Mouse (Mus musculus) embryonic fibroblast, embryonic 13.5 days (primary cell): ENCODE data around the gene Rac1. TPM values are rescaled to one million over a fixed set of nuclear protein-coding genes. Genes with fewer than 3 reads are reported as not detected.

ENCODE experiments used
- H3K27ac ChIP-seq: 2 replicates; pipeline ENCODE4 v1.5.1; 2012; ENCODE audit warnings: low read length, control low read depth, inconsistent platforms; ENCODE audit not compliant: insufficient read depth
- H3K4me1 ChIP-seq: 2 replicates; pipeline ENCODE4 v1.6.1; 2011; ENCODE audit warnings: low read length; ENCODE audit not compliant: control insufficient read depth, insufficient read depth
- H3K4me3 ChIP-seq: 2 replicates; pipeline ENCODE4 v1.5.1; 2011; ENCODE audit warnings: mild to moderate bottlenecking, control low read depth, low read length; ENCODE audit not compliant: insufficient read depth
- CTCF ChIP-seq: IDR thresholded peaks from 2 replicates; pipeline ENCODE4 v1.5.1; 2011; ENCODE audit warnings: mild to moderate bottlenecking, control low read depth, low read length, moderate library complexity, borderline replicate concordance; ENCODE audit not compliant: insufficient read depth
- POLR2A ChIP-seq: IDR thresholded peaks from 2 replicates; pipeline ENCODE4 v1.6.1; 2011; ENCODE audit warnings: low read depth, mild to moderate bottlenecking, control low read depth, low read length, moderate library complexity
- polyA plus RNA-seq: library from polyadenylated mRNA; stranded (reverse); fragments of >200 nt; gene quantifications from 2 replicates; pipeline ENCODE4 v1.2.4, GENCODE M21; 2011; ENCODE audit warnings: low read depth; ENCODE audit not compliant: missing spikeins, insufficient read length

The Rac1 gene
- polyA plus RNA-seq, 1 experiment = 474 TPM

DNA sequence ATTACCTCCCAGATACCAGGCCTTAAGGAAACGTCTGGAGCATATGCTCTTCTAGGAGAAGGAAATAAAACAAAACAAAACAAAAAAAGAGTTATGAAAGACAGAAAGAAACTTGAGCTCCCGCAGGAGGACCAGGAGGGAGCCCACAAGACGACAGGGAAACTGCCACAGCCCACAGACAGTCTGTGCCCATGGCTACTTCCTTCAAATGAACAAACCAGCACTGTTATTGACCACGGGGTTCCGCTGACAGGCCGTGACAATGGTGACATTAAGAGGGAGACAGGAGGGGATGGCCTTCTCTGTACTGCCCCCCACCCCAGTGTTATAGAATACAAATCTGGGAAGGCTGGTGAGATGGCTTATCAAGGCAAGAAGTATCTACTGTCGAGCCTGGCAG lies 2.9 kb upstream of the Rac1 start:
- Histone ChIP-seq H3K27ac (no peak overlapping the region), H3K4me3 (no peak overlapping the region), H3K4me1 (peaks cover 2% of the 10 kb centered on the region; the same call in 1 of the 2 replicates)
- TF ChIP-seq CTCF (no peak), POLR2A (no peak)

DNA sequence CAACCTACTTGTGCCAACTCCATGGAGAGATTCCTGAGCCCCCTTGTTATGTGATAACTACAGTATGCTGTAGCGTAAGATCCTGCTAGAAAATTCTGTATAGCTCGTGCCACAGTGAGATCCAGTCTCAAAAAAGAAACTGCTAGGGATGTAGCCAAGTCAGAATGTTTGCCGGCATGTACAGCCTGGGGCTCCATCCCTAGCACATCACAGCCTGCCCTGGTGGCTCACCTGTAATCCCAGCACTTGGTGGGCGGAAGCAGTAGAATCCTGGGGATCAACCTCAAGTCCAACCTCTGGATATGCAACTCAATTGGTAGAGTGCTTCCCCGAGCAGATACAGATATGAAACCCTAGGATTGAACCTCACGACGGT lies 460 bp upstream of the Rac1 start:
- TF ChIP-seq POLR2A (no peak), CTCF (no peak)

DNA sequence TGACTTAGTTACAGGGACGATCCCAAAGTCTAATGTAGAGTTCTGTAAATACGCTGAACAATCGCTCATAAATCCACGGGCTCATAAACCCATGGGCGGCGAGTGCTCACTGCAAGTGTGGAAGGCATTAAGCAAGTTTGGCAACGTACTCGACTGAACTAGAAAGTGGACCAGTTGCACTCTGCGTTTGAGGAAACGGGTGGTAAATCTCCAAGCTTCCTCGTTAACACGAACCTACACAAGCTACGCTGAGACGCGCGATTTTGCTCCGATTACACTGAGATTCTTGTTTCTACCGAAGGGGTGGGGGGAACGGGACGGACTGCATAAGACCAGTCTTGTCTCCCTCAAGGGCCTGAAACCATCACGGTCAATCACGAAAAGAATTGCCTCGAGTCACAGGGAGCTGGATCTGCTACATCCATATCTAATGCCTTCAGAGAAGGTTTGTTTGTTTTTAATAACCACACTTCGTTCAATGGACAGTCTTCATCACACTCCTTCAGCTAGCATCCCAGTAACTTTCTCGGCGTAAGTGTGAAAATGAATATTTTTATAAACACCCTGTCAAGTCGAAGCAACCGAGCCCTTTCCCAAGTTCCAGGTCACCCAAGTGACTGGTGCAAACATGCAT lies 1.0 kb downstream of the Rac1 start:
- peak overlapping the region; percentile 64 for H3K4me3 ChIP-seq
- H3K27ac ChIP-seq = peak overlapping the region; percentile 85
- peaks cover 4% of the 10 kb centered on the region; the same call in 1 of the 2 replicates for H3K4me1 ChIP-seq
- TF ChIP-seq POLR2A (no peak), CTCF (no peak)

More for the DNA sequence above, 460 bp upstream of the Rac1 start:
- H3K4me3 ChIP-seq = peak overlapping the region; percentile 48
- peak overlapping the region; percentile 49 for H3K27ac ChIP-seq
- H3K4me1 ChIP-seq = peaks cover 4% of the 10 kb centered on the region; the same call in 1 of the 2 replicates

DNA sequence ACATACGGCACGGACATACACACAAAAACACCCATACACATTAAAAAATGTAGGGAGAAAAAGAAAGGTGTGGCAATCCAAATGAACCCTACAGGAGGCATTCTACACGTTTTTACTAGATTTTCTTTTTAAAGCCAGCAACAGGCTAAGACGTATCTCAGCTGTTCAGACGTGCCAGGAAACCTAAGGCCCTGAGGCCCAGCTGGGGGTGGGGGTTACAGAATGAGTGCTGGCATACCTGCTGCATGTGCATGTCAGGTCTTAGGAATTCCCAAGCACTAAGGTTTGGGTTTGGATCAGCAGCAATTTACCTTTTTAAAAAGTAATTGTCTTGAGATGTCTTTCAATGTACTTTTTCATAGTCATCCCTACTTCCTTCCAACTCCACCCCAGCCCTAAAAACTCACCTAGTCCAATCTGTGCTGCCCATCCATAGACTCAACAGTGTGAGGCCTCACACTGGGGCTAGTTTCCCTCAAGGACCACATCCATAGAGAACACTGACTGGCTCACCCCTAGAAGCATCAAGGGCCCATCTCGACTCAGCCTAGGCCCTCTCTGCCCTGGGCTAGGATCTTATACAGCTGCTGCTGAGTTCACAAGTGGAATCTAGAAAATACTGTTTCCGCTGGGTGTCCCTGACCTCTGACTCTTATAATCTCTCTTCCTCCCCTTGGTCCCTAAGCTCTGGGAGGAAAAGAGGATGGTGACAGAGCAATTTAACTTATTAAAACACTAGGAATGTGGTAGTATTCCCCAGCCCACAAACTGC lies 2.2 kb downstream of the Rac1 start:
- no peak for TF ChIP-seq CTCF
- no peak for TF ChIP-seq POLR2A
- H3K27ac ChIP-seq = no peak overlapping the region
- peaks cover 8% of the 10 kb centered on the region; the same call in 1 of the 2 replicates for H3K4me1 ChIP-seq
- H3K4me3 ChIP-seq = peak overlapping the region; percentile 64

DNA sequence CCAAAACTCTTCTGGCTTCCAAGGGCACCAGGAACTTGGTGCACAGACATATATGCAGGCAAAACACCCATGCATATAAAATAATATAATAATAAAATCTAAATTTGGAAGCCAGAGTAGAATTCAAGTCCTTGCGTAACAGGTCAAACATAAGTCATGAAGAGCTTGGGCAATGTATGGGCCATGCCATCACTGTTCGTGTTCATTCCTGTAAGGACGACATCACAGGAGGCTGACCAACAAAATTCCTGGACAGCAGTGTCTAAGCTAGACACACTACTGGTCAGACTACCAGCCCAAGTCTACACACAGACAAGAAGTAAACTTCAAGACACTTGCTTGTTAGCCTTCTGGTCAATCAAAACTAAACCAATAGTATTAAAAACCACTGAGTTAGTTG lies 5.0 kb downstream of the Rac1 start:
- Histone ChIP-seq H3K4me1 (peaks cover 25% of the 10 kb centered on the region), H3K4me3 (no peak overlapping the region), H3K27ac (no peak overlapping the region)
- no peak for TF ChIP-seq CTCF
- no peak for TF ChIP-seq POLR2A

DNA sequence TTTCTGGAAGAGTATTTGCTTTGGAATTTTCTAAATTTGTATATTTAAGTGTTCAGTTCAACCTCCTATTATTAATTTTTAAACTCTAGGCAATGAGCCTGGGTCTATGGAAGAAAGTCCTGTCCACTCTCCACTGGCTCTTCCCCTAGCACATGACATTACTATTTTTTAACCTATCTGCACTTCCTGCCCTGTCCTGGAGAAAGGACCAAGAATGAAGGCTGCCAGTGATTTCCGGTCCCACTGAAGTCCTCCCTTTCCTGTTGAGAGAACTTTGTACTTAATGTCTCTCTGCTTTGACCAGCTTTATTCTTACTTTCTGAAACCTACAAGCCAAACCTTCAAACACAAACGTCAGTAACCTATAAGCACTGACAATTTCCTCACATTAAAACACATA lies 7.4 kb downstream of the Rac1 start:
- no peak for TF ChIP-seq POLR2A
- TF ChIP-seq CTCF = no peak
- no peak overlapping the region for H3K4me3 ChIP-seq
- peaks cover 31% of the 10 kb centered on the region for H3K4me1 ChIP-seq
- no peak overlapping the region for H3K27ac ChIP-seq

DNA sequence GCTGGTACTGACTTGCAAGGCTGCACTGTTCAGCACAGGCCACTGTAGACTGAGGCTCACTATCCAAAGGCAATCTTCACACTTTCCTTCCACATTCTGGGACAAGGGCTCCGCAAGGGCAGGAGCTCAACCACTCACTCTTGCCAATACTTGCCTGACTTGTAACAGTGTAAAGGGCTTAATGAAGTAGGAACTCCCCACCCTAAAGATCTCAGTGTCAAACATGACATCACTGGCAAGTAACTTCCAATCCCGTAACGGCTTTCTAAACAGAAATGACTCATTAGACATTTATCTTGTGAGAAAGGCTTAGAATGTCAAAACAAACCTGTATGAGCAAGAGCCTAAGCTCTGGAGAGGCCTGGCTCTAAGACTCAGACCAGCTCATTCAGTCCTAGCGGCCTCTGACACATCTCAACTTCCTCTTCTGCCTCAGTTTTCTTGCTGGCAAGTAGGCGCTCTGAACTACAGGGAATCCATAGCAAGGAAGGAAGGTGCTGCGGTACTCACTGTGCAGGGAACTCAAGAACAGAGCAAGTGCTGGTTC lies 9.7 kb downstream of the Rac1 start:
- H3K27ac ChIP-seq = peak overlapping the region; percentile 47; the same call in 1 of the 2 replicates
- H3K4me3 ChIP-seq = no peak overlapping the region
- TF ChIP-seq CTCF = no peak
- no peak for TF ChIP-seq POLR2A
- peaks cover 29% of the 10 kb centered on the region for H3K4me1 ChIP-seq

DNA sequence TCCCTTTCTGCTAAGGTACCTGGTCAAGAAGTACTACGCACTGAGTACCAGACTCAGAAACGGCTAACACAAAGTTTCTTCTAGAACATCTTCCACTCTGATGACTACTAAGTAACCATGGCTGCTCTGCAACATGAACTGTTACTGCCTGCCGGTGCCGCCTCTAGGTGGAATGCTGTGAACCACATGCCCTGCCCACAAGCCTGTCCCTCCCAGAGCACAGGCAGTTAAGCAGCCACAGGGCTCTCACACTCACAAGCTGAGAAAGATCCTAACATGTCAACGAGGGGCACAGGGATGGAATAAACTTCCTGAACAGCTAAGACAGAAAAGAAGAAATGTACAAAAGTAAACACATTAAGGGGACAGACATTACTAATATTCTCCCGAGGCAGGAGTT lies 10.4 kb downstream of the Rac1 start:
- Histone ChIP-seq H3K4me3 (no peak overlapping the region), H3K4me1 (peaks cover 29% of the 10 kb centered on the region), H3K27ac (no peak overlapping the region)
- TF ChIP-seq POLR2A (no peak), CTCF (no peak)

DNA sequence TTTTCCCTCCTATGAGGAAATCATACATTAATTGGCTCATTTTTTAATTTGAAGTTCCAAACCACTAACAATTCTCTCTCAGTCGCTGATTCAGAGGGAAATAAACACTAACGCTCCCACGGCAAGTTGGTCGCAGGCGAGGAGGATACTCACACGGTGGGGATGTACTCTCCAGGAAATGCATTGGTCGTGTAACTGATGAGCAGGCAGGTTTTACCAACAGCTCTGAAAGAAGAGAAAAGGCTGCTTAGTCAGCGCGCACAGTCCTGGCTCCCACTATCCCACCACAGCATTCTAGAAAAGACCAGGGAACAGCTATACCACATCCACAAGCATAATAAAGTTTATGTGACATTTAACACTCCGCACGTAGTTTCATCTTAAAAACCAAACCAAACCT lies 10.8 kb downstream of the Rac1 start:
- Histone ChIP-seq H3K27ac (no peak overlapping the region), H3K4me3 (no peak overlapping the region), H3K4me1 (peaks cover 31% of the 10 kb centered on the region)
- no peak for TF ChIP-seq CTCF
- no peak for TF ChIP-seq POLR2A

DNA sequence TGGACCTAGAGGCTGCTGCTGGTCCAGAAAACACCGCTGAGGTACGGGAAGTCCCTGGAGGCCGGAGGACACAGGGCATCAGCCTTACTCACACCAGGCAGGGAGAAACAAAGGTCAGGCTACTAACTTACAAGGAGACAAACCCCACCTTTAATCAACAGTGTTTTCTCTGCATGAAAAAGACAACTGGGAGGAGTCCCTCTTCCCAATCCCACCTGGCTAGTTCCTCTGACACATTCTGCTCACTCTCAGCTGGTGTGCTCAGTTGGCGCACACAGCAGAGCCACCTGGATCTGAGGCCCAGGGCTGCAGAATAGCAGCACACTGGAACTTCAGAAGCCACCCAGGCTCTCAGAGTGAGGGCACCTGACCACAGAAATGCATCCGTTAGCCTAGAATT lies 13.0 kb downstream of the Rac1 start:
- Histone ChIP-seq H3K4me3 (no peak overlapping the region), H3K27ac (no peak overlapping the region), H3K4me1 (peaks cover 27% of the 10 kb centered on the region)
- TF ChIP-seq CTCF (no peak), POLR2A (no peak)
